Mouse (Mus musculus): ENCODE measurements around the gene Zfp655. TPM values are rescaled to one million over a fixed set of nuclear protein-coding genes. Genes with fewer than 3 reads are reported as not detected.
"Not testable (repeated sequence)": the region's sequence is repeated elsewhere in the genome, so short reads cannot be mapped to it uniquely, and the experiment has no call there.

The Zfp655 gene
- polyA plus RNA-seq, 1 experiment from 2014 or later: 18.6 TPM

DNA sequence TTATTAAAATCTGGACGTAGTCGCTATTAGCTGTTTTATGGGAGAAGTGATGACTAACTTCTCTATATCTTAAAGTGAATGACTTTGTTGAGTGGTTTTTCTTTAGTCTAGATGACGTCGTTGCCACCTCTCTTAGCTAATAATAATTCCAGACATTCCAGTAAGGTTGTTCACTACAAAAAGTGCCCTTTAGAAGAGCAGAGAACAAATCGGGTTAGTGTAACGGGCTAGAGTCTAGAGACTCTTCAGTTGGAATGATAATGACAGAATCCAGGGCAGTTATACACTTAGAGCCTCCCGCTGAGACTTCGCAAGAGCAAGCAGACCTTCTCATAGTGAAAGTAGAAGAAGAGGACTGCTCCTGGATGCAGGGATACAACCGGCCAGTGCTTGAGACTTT lies 26.5 kb upstream of the Zfp655 start:
- no peaks in the 10 kb centered on the region for H3K9me3 ChIP-seq (replicated peaks)
- H3K27ac ChIP-seq: 0 out of 2 replicates have a peak overlapping the region, but pooled peaks have one; percentile 26
- peak overlapping the region; percentile 67 for H3K4me3 ChIP-seq (replicated peaks)
- no peak for ATAC-seq (ENCODE audit: low read depth)
- peaks cover 19% of the 10 kb centered on the region for H3K36me3 ChIP-seq
- H3K9ac ChIP-seq: peak overlapping the region; percentile 68
- no peak for DNase-seq
- no peaks in the 10 kb centered on the region for H3K27me3 ChIP-seq
- peaks cover 52% of the 10 kb centered on the region for H3K4me1 ChIP-seq (replicated peaks)
- H3K4me2 ChIP-seq: peak overlapping the region; percentile 72
- 11% methylated on average over 9 of the region's 9 CpGs for WGBS (ENCODE audit: insufficient replicate concordance)

- WGBS (ENCODE audit: insufficient replicate concordance): 83% methylated on average over 6 of the region's 6 CpGs
- H3K4me3 ChIP-seq (replicated peaks): no peak overlapping the region
- H3K4me2 ChIP-seq: no peak overlapping the region
- DNase-seq: no peak
- peaks cover 35% of the 10 kb centered on the region for H3K4me1 ChIP-seq (replicated peaks)
- H3K27me3 ChIP-seq: no peaks in the 10 kb centered on the region
- ATAC-seq (ENCODE audit: low read depth): no peak
- peaks cover 38% of the 10 kb centered on the region for H3K36me3 ChIP-seq
- H3K27ac ChIP-seq: no peak overlapping the region
- H3K9ac ChIP-seq: no peak overlapping the region
- H3K9me3 ChIP-seq (replicated peaks): no peaks in the 10 kb centered on the region
Observed at GRCm38 (mm10) chr5:145207385-145207784, 24.1 kb upstream of the Zfp655 start.

- Histone ChIP-seq H3K9me3 (replicated peaks) (no peaks in the 10 kb centered on the region), H3K4me1 (replicated peaks) (peaks cover 29% of the 10 kb centered on the region), H3K4me2 (no peak overlapping the region), H3K4me3 (replicated peaks) (no peak overlapping the region), H3K27ac (no peak overlapping the region), H3K9ac (no peak overlapping the region), H3K36me3 (peaks cover 42% of the 10 kb centered on the region), H3K27me3 (no peaks in the 10 kb centered on the region)
- DNase-seq (no peak), ATAC-seq (ENCODE audit: low read depth) (no peak)
- 80% methylated on average over 6 of the region's 6 CpGs for WGBS (ENCODE audit: insufficient replicate concordance)
Observed at GRCm38 (mm10) chr5:145207954-145208353, 23.6 kb upstream of the Zfp655 start.

DNA sequence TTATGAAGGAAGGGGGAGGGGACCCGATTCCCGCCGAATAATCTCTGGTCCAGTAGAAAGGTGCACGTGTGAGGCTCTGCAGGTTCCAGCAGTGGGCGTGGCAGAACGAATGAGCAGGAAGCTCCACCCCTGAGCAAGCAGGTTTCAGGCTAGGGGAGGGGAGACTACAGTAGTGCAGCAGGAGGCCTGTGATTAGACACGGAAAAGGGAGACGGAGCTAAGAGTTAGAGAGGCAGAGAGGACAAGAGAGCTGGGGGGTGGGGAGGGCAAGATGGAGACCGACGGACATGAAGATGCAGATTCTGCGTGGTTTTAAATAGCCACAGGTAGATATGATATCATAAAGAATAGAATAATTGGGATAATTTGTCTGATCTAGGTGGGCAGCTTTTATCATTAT lies 23.1 kb upstream of the Zfp655 start:
- not testable (repeated sequence) for H3K27me3 ChIP-seq; H3K27ac ChIP-seq; H3K4me3 ChIP-seq (replicated peaks); ATAC-seq (ENCODE audit: low read depth); H3K9ac ChIP-seq; H3K4me2 ChIP-seq; DNase-seq; H3K9me3 ChIP-seq (replicated peaks)
- WGBS (ENCODE audit: insufficient replicate concordance): 45% methylated on average over 11 of the region's 11 CpGs
- Histone ChIP-seq H3K4me1 (replicated peaks) (peaks cover 25% of the 10 kb centered on the region), H3K36me3 (peaks cover 44% of the 10 kb centered on the region)

- Histone ChIP-seq H3K9me3 (replicated peaks) (no peaks in the 10 kb centered on the region), H3K4me1 (replicated peaks) (peaks cover 7% of the 10 kb centered on the region; the same call in 1 of the 2 replicates), H3K27me3 (no peaks in the 10 kb centered on the region), H3K27ac (no peak overlapping the region), H3K36me3 (peaks cover 57% of the 10 kb centered on the region), H3K9ac (no peak overlapping the region), H3K4me3 (replicated peaks) (no peak overlapping the region), H3K4me2 (no peak overlapping the region)
- ATAC-seq (ENCODE audit: low read depth): no peak
- DNase-seq: no peak
- 90% methylated on average over 4 of the region's 4 CpGs for WGBS (ENCODE audit: insufficient replicate concordance)
Observed at GRCm38 (mm10) chr5:145211340-145211739, 20.2 kb upstream of the Zfp655 start.

- H3K36me3 ChIP-seq: peaks cover 50% of the 10 kb centered on the region
- WGBS (ENCODE audit: insufficient replicate concordance): 82% methylated on average over 4 of the region's 4 CpGs
- H3K27ac ChIP-seq: no peak overlapping the region
- H3K9ac ChIP-seq: no peak overlapping the region
- no peaks in the 10 kb centered on the region for H3K9me3 ChIP-seq (replicated peaks)
- DNase-seq (no peak), ATAC-seq (ENCODE audit: low read depth) (no peak)
- H3K4me2 ChIP-seq: no peak overlapping the region
- H3K4me3 ChIP-seq (replicated peaks): no peak overlapping the region
- H3K27me3 ChIP-seq: no peaks in the 10 kb centered on the region
- H3K4me1 ChIP-seq (replicated peaks): peaks cover 4% of the 10 kb centered on the region; the same call in 1 of the 2 replicates
Observed at GRCm38 (mm10) chr5:145212216-145212615, 19.3 kb upstream of the Zfp655 start.

DNA sequence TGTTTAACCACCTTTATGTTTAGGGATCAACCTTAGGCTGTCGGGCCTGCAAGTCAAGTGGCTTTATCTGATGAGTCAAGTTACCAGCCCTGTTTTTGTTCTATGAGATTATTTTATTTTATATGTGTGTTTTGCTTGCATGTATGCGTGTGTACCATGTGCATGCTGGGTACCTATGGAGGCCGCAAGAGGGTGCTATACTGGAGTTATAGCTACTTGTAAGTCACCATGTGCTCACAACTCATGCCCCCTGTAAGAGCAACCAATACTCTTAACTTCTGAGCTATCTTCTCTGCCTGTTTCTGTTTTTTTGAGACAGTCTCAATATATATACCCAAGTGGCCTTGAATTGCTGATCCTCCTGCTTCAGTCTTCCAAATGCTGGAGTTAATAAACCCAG lies 18.0 kb upstream of the Zfp655 start:
- no peak overlapping the region for H3K27ac ChIP-seq
- DNase-seq (no peak), ATAC-seq (ENCODE audit: low read depth) (no peak)
- no peak overlapping the region for H3K4me3 ChIP-seq (replicated peaks)
- no peak overlapping the region for H3K9ac ChIP-seq
- no peaks in the 10 kb centered on the region for H3K9me3 ChIP-seq (replicated peaks)
- H3K4me2 ChIP-seq: no peak overlapping the region
- peaks cover 50% of the 10 kb centered on the region for H3K36me3 ChIP-seq
- no peaks in the 10 kb centered on the region for H3K4me1 ChIP-seq (replicated peaks)
- 78% methylated on average over 3 of the region's 3 CpGs for WGBS (ENCODE audit: insufficient replicate concordance)
- H3K27me3 ChIP-seq: no peaks in the 10 kb centered on the region

DNA sequence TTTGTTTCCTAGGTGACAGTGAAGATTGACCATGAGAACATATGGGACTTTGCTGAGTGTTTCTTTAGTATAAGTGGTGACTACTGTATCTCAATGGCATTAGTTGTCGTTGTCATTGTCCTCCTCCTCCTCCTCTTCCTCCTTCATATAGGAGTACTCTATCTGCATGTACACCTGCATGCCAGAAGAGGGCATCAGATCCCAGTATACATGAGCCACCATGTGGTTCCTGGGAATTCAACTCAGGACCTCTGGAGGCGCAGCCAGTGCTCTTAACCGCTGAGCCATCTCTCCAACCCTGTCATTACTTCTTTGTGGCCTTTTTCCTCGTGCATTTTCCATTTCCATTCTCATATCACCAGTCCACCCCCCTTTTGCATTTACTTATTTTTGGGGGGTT lies 16.8 kb upstream of the Zfp655 start:
- no peak for DNase-seq

GRCm38 (mm10) chr5:145217746-145218145 lies 13.8 kb upstream of the Zfp655 start:
- Histone ChIP-seq H3K4me1 (replicated peaks) (no peaks in the 10 kb centered on the region), H3K4me3 (replicated peaks) (no peak overlapping the region), H3K27ac (no peak overlapping the region), H3K4me2 (no peak overlapping the region), H3K9ac (no peak overlapping the region), H3K9me3 (replicated peaks) (no peaks in the 10 kb centered on the region), H3K27me3 (no peaks in the 10 kb centered on the region), H3K36me3 (peaks cover 55% of the 10 kb centered on the region)
- 63% methylated on average over 6 of the region's 6 CpGs for WGBS (ENCODE audit: insufficient replicate concordance)
- ATAC-seq (ENCODE audit: low read depth) (peak; percentile 50; the same call in 1 of the 2 replicates), DNase-seq (no peak)

More for the DNA sequence above, 16.8 kb upstream of the Zfp655 start:
- H3K4me2 ChIP-seq: no peak overlapping the region
- peaks cover 58% of the 10 kb centered on the region for H3K36me3 ChIP-seq
- ATAC-seq (ENCODE audit: low read depth): 0 out of 2 replicates have a peak, but pooled peaks have one; percentile 16
- WGBS (ENCODE audit: insufficient replicate concordance): 51% methylated on average over 4 of the region's 4 CpGs
- H3K27me3 ChIP-seq: no peaks in the 10 kb centered on the region
- no peak overlapping the region for H3K27ac ChIP-seq
- H3K4me3 ChIP-seq (replicated peaks): no peak overlapping the region
- no peaks in the 10 kb centered on the region for H3K4me1 ChIP-seq (replicated peaks)
- no peaks in the 10 kb centered on the region for H3K9me3 ChIP-seq (replicated peaks)
- no peak overlapping the region for H3K9ac ChIP-seq

DNA sequence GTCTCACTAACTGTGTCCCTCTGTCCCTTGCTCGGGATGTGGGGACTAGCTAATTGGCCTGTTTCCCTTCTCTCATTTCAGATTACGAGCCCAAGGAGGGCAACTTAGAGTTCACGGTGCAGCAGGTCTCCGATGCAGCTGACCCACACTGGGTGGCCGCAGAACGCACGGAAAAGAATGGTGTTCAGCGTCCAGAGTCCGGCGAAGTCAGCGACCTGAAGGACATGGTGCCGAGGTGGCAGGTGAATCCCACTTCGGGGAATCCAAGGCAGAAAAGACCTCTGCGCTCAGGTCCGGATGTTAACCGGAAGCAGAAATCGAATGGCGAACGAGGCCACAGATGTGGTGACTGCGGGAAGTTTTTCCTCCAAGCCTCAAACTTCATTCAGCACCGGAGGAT lies 13.3 kb upstream of the Zfp655 start:
- DNase-seq (no peak), ATAC-seq (ENCODE audit: low read depth) (no peak)
- no peak overlapping the region for H3K9ac ChIP-seq
- no peaks in the 10 kb centered on the region for H3K9me3 ChIP-seq (replicated peaks)
- H3K27me3 ChIP-seq: no peaks in the 10 kb centered on the region
- H3K4me1 ChIP-seq (replicated peaks): no peaks in the 10 kb centered on the region
- peaks cover 54% of the 10 kb centered on the region for H3K36me3 ChIP-seq
- H3K4me2 ChIP-seq: no peak overlapping the region
- no peak overlapping the region for H3K4me3 ChIP-seq (replicated peaks)
- H3K27ac ChIP-seq: no peak overlapping the region
- WGBS (ENCODE audit: insufficient replicate concordance): 88% methylated on average over 21 of the region's 21 CpGs

DNA sequence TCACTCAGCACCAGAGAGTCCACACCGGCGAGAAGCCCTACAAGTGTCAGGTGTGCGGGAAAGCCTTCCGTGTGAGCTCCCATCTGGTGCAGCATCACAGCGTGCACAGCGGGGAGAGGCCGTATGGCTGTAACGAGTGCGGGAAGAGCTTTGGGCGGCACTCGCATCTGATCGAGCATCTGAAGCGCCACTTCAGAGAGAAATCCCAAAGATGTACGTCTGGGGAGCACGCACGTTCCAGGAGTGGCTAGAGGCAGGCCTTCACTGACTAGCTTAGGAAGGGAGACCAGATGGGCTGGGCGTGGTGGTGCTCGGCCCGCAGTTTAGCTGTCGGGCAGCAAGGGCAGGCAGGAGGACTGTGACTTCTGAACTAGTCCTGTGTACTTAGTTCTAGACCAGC lies 12.8 kb upstream of the Zfp655 start:
- no peak overlapping the region for H3K4me3 ChIP-seq (replicated peaks)
- no peaks in the 10 kb centered on the region for H3K9me3 ChIP-seq (replicated peaks)
- WGBS (ENCODE audit: insufficient replicate concordance): 91% methylated on average over 20 of the region's 20 CpGs
- H3K27me3 ChIP-seq: no peaks in the 10 kb centered on the region
- no peak overlapping the region for H3K9ac ChIP-seq
- H3K27ac ChIP-seq: no peak overlapping the region
- H3K36me3 ChIP-seq: peaks cover 50% of the 10 kb centered on the region
- no peak for DNase-seq
- H3K4me2 ChIP-seq: no peak overlapping the region
- no peaks in the 10 kb centered on the region for H3K4me1 ChIP-seq (replicated peaks)
- ATAC-seq (ENCODE audit: low read depth): no peak

GRCm38 (mm10) chr5:145219981-145220380 lies 11.5 kb upstream of the Zfp655 start:
- Histone ChIP-seq H3K36me3 (peaks cover 43% of the 10 kb centered on the region), H3K4me3 (replicated peaks) (no peak overlapping the region), H3K9me3 (replicated peaks) (no peaks in the 10 kb centered on the region), H3K9ac (no peak overlapping the region), H3K4me1 (replicated peaks) (no peaks in the 10 kb centered on the region), H3K4me2 (no peak overlapping the region), H3K27me3 (no peaks in the 10 kb centered on the region), H3K27ac (no peak overlapping the region)
- no peak for DNase-seq
- ATAC-seq (ENCODE audit: low read depth): no peak
- 89% methylated on average over 8 of the region's 8 CpGs for WGBS (ENCODE audit: insufficient replicate concordance)
